Mouse (Mus musculus) forebrain, embryonic 11.5 days (tissue): ENCODE results near the gene Gm42957. TPM values are rescaled to one million over a fixed set of nuclear protein-coding genes. Genes with fewer than 3 reads are reported as not detected.

Experiments
- ATAC-seq: fragments of 200-750 bp; cut with Nextera tagmentation; replicated peaks from 2 replicates; pipeline ENCODE4 v1.8.0; 2017; ENCODE audit warnings: moderate TSS enrichment; ENCODE audit not compliant: low FRiP score
- DNase-seq: peaks from one replicate; pipeline ENCODE4 v3.0.0-alpha.2; 2017; ENCODE audit warnings: low spot score
- H3K27ac ChIP-seq: fragments of 300-500 bp; sonication (generic); 2 replicates; pipeline ENCODE4 v1.5.1; 2014; ENCODE audit warnings: low read depth, low read length
- H3K27me3 ChIP-seq: fragments of 300-500 bp; sonication (generic); 2 replicates; pipeline ENCODE4 v1.6.1; 2014; ENCODE audit warnings: mild to moderate bottlenecking, low read length, mixed read lengths; ENCODE audit not compliant: control insufficient read depth, insufficient read depth
- H3K36me3 ChIP-seq: fragments of 300-500 bp; sonication (generic); 2 replicates; pipeline ENCODE4 v1.6.1; 2014; ENCODE audit warnings: mild to moderate bottlenecking, low read length, moderate library complexity, mixed read lengths; ENCODE audit not compliant: control insufficient read depth, insufficient read depth
- H3K4me1 ChIP-seq: fragments of 300-500 bp; sonication (generic); replicated peaks from 2 replicates; pipeline ENCODE4 v1.6.1; 2014; ENCODE audit warnings: low read length, mixed read lengths; ENCODE audit not compliant: control insufficient read depth, insufficient read depth
- H3K4me2 ChIP-seq: fragments of 300-500 bp; sonication (generic); 2 replicates; pipeline ENCODE4 v1.6.1; 2014; ENCODE audit warnings: low read depth, mild to moderate bottlenecking, low read length, moderate library complexity, mixed read lengths; ENCODE audit not compliant: severe bottlenecking
- H3K4me3 ChIP-seq: fragments of 300-500 bp; sonication (generic); 2 replicates; pipeline ENCODE4 v1.5.1; 2014; ENCODE audit warnings: low read depth, low read length
- H3K9ac ChIP-seq: fragments of 300-500 bp; sonication (generic); 2 replicates; pipeline ENCODE4 v1.6.1; 2014; ENCODE audit warnings: low read length
- H3K9me3 ChIP-seq: fragments of 300-500 bp; sonication (generic); 2 replicates; pipeline ENCODE4 v1.6.1; 2016; ENCODE audit warnings: low read length, mixed read lengths; ENCODE audit not compliant: control insufficient read depth
- WGBS: fragments of 180-500 bp; shearing (Covaris S2); extraction: QIAGEN DNeasy Blood & Tissue Kit; methylation state at CpG from one replicate; pipeline ENCODE4 v1.1.7; 2014; 5-methylcytosine and 5-hydroxymethylcytosine counted together
- polyA plus RNA-seq: library from polyadenylated mRNA; unstranded; fragments of >200 nt; fragmentation: Nextera tagmentation; extraction: Ambion mirVana; gene quantifications from 2 replicates; pipeline ENCODE4 v1.2.1, GENCODE M21; 2014

The Gm42957 gene
- polyA plus RNA-seq, 1 experiment from 2014 or later, result 0.09 TPM

DNA sequence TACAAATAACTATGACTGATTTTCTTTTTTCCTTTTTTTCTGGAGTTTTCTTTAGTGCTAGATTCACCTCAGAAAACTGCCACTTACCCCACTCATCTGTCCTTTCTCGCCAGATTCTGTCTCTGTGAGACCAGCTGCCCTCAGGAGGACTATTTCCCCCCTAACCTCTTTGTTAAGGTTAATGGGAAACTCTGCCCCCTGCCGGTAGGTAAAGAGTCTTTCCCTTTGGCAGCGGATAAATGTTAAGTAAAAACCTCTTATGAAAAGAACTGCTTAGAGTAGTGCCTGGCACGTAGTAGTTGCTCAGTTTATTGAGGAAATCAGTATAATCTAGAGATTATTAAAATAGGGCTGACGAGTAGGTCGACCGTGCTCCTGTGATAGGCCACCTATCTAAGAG is 65.1 kb downstream of the Gm42957 start:
- H3K9me3 ChIP-seq, result no peaks in the 10 kb centered on the region
- H3K4me2 ChIP-seq, result no peak overlapping the region
- DNase-seq, result no peak
- H3K27ac ChIP-seq, result no peak overlapping the region
- 53% methylated on average over 7 of the region's 7 CpGs for WGBS
- ATAC-seq, result no peak
- no peak overlapping the region for H3K9ac ChIP-seq
- no peaks in the 10 kb centered on the region for H3K27me3 ChIP-seq
- H3K4me3 ChIP-seq, result no peak overlapping the region
- no peaks in the 10 kb centered on the region for H3K4me1 ChIP-seq
- H3K36me3 ChIP-seq, result peaks cover 4% of the 10 kb centered on the region; the same call in 1 of the 2 replicates

DNA sequence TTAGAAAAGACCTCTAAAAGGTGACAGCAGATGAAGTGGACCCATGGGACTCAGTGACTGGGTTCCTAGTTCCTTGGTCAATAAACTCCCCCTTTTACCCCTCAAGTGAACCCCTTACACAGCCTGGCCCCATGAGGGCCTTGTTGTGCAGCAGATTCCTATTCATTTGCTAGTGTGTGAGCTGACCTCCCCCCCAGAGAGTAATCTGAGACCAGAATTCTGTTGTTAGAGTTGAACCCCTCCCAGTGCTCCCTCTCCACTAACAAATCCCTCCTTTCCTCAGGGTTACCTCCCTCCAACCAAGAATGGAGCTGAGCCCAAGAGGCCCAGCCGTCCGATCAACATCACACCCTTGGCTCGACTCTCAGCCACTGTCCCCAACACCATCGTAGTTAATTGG is 65.7 kb downstream of the Gm42957 start:
- H3K4me1 ChIP-seq, result no peaks in the 10 kb centered on the region
- no peaks in the 10 kb centered on the region for H3K27me3 ChIP-seq
- H3K36me3 ChIP-seq, result peaks cover 4% of the 10 kb centered on the region; the same call in 1 of the 2 replicates
- WGBS, result 90% methylated on average over 4 of the region's 4 CpGs
- H3K4me2 ChIP-seq, result no peak overlapping the region
- DNase-seq (no peak), ATAC-seq (no peak)
- no peak overlapping the region for H3K27ac ChIP-seq
- no peak overlapping the region for H3K4me3 ChIP-seq
- no peak overlapping the region for H3K9ac ChIP-seq
- H3K9me3 ChIP-seq, result no peaks in the 10 kb centered on the region

Other genes with a start within 250 kb of the Gm42957 start
- not detected in 2 replicates for gene BC107364, start 183.2 kb upstream of the Gm42957 start, polyA plus RNA-seq
- gene Hfe2, start 110.3 kb upstream of the Gm42957 start, polyA plus RNA-seq, result 0.69 and 0.77 TPM in 2 replicates
- gene Txnip, start 77.5 kb upstream of the Gm42957 start, polyA plus RNA-seq, result 45.5 and 46.3 TPM in 2 replicates
- gene Gm16253, start 58.5 kb upstream of the Gm42957 start, polyA plus RNA-seq, result 1.0 TPM in 1 of 2 replicates, not detected in the other
- gene Polr3gl, start 41.3 kb upstream of the Gm42957 start, polyA plus RNA-seq, result 22.0 and 28.4 TPM in 2 replicates
- 1.9 and 2.4 TPM in 2 replicates for gene Ankrd34a, start 38.8 kb upstream of the Gm42957 start, polyA plus RNA-seq
- gene Lix1l, start 34.3 kb upstream of the Gm42957 start, polyA plus RNA-seq, result 5.5 TPM in 2 replicates
- 198 and 199 TPM in 2 replicates for gene Rbm8a, start 5.5 kb upstream of the Gm42957 start, polyA plus RNA-seq
- 41.3 and 41.6 TPM in 2 replicates for gene Pex11b, start 98 bp upstream of the Gm42957 start, polyA plus RNA-seq
- gene Itga10, start 10.1 kb downstream of the Gm42957 start, polyA plus RNA-seq, result 0.65 and 0.87 TPM in 2 replicates
- 0.27 and 0.37 TPM in 2 replicates for gene Ankrd35, start 34.7 kb downstream of the Gm42957 start, polyA plus RNA-seq
- gene Pias3, start 60.9 kb downstream of the Gm42957 start, polyA plus RNA-seq, result 40.2 and 45.2 TPM in 2 replicates
- gene Nudt17, start 73.1 kb downstream of the Gm42957 start, polyA plus RNA-seq, result 11.8 and 12.8 TPM in 2 replicates
- gene Polr3c, start 92.2 kb downstream of the Gm42957 start, polyA plus RNA-seq, result 41.9 and 44.1 TPM in 2 replicates
- gene Rnf115, start 92.2 kb downstream of the Gm42957 start, polyA plus RNA-seq, result 84.8 and 95.3 TPM in 2 replicates
- gene Pdzk1, start 193.8 kb downstream of the Gm42957 start, polyA plus RNA-seq, result not detected in 2 replicates
- not detected in 2 replicates for gene Cd160, start 193.9 kb downstream of the Gm42957 start, polyA plus RNA-seq